Mouse (Mus musculus) gastrocnemius, adult 2 months (tissue): ENCODE measurements around the gene Ptpn4. TPM values are rescaled to one million over a fixed set of nuclear protein-coding genes. Genes with fewer than 3 reads are reported as not detected.

Experiments
- DNase-seq: peaks from one replicate; pipeline ENCODE4 v3.0.0; 2022
- H3K27ac ChIP-seq: fragments of 200-600 bp; 2 replicates; pipeline ENCODE4 v1.8.1; 2022; ENCODE audit warnings: mild to moderate bottlenecking
- H3K4me3 ChIP-seq: fragments of 200-600 bp; 2 replicates; pipeline ENCODE4 v1.8.1; 2022; ENCODE audit warnings: mild to moderate bottlenecking, moderate library complexity
- CTCF ChIP-seq: fragments of 200-600 bp; IDR thresholded peaks from 2 replicates; pipeline ENCODE4 v1.8.1; 2022; ENCODE audit warnings: antibody characterized with exemption, mild to moderate bottlenecking, moderate library complexity
- intact Hi-C: fragments of 180-260 bp; cut with DNase I; formaldehyde crosslinking; loops from one replicate; pipeline ENCODE4 v1.15.1; 2025
- total RNA-seq, 2 experiments: library from RNA; stranded (reverse); gene quantifications; 2 replicates each; pipeline ENCODE4 v1.2.3; 2021

The Ptpn4 gene
- total RNA-seq, 2 experiments from 2014 or later: 25.8 to 39.1 TPM

GRCm38 (mm10) chr1:119650386-119650785 is 187.0 kb downstream of the Ptpn4 start:
- no peak for TF ChIP-seq CTCF
- intact Hi-C loops: loop anchor here (2.0 kb wide), 1 partner anchor 54 kb away; no protein-coding TSS in a partner anchor

GRCm38 (mm10) chr1:119649627-119650026 is 187.8 kb downstream of the Ptpn4 start:
- no peak overlapping the region for H3K27ac ChIP-seq
- no peak for TF ChIP-seq CTCF
- DNase-seq: no peak
- no peak overlapping the region for H3K4me3 ChIP-seq
- intact Hi-C loops: loop anchor here (2.0 kb wide), 1 partner anchor 53 kb away; no protein-coding TSS in a partner anchor

More at GRCm38 (mm10) chr1:119650386-119650785, 187.0 kb downstream of the Ptpn4 start:
- no peak for DNase-seq
- H3K4me3 ChIP-seq: no peak overlapping the region
- no peak overlapping the region for H3K27ac ChIP-seq

- Histone ChIP-seq H3K4me3 (peak within 1 kb of the TSS; percentile 97), H3K27ac (peak within 1 kb of the TSS; percentile 92)
- intact Hi-C loops: no loop called here
- peak; percentile 87 for DNase-seq
- no peak for TF ChIP-seq CTCF
These were observed 189.0 kb downstream of the Ptpn4 start, which contains the start of gene Epb41l5 for GRCm38 (mm10) chr1:119648205-119649111. Gene Epb41l5, minus strand, starts transcription at chr1:119649000.

GRCm38 (mm10) chr1:119646356-119646755 is 191.1 kb downstream of the Ptpn4 start:
- TF ChIP-seq CTCF: no peak
- H3K27ac ChIP-seq: no peak overlapping the region
- intact Hi-C loops: no loop called here
- DNase-seq: no peak
- H3K4me3 ChIP-seq: no peak overlapping the region

GRCm38 (mm10) chr1:119642367-119642766 is 195.0 kb downstream of the Ptpn4 start:
- peak; percentile 21 for DNase-seq
- no peak for TF ChIP-seq CTCF
- Histone ChIP-seq H3K4me3 (no peak overlapping the region), H3K27ac (no peak overlapping the region)
- intact Hi-C loops: no loop called here

GRCm38 (mm10) chr1:119641090-119641812 is 196.2 kb downstream of the Ptpn4 start:
- TF ChIP-seq CTCF: no peak
- intact Hi-C loops: no loop called here
- DNase-seq: no peak
- H3K27ac ChIP-seq: no peak overlapping the region
- H3K4me3 ChIP-seq: no peak overlapping the region

- no peak for DNase-seq
- no peak for TF ChIP-seq CTCF
- no peak overlapping the region for H3K27ac ChIP-seq
- intact Hi-C loops: no loop called here
- no peak overlapping the region for H3K4me3 ChIP-seq
These were observed 197.4 kb downstream of the Ptpn4 start for GRCm38 (mm10) chr1:119640006-119640405.

GRCm38 (mm10) chr1:119637188-119638023 is 200.0 kb downstream of the Ptpn4 start:
- H3K4me3 ChIP-seq: no peak overlapping the region
- intact Hi-C loops: no loop called here
- no peak overlapping the region for H3K27ac ChIP-seq
- no peak for DNase-seq
- TF ChIP-seq CTCF: no peak

GRCm38 (mm10) chr1:119634746-119635145 is 202.7 kb downstream of the Ptpn4 start:
- no peak for TF ChIP-seq CTCF
- Histone ChIP-seq H3K4me3 (no peak overlapping the region), H3K27ac (no peak overlapping the region)
- no peak for DNase-seq
- intact Hi-C loops: no loop called here

- no peak for DNase-seq
- TF ChIP-seq CTCF: no peak
- Histone ChIP-seq H3K27ac (no peak overlapping the region), H3K4me3 (no peak overlapping the region)
- intact Hi-C loops: no loop called here
These were observed 207.0 kb downstream of the Ptpn4 start for GRCm38 (mm10) chr1:119630428-119630827.

GRCm38 (mm10) chr1:119626837-119627236 is 210.6 kb downstream of the Ptpn4 start:
- no peak for DNase-seq
- intact Hi-C loops: no loop called here
- no peak overlapping the region for H3K27ac ChIP-seq
- TF ChIP-seq CTCF: no peak
- H3K4me3 ChIP-seq: no peak overlapping the region

GRCm38 (mm10) chr1:119624444-119624843 is 213.0 kb downstream of the Ptpn4 start:
- no peak for DNase-seq
- no peak for TF ChIP-seq CTCF
- H3K4me3 ChIP-seq: no peak overlapping the region
- 0 out of 2 replicates have a peak overlapping the region, but pooled peaks have one; percentile 10 for H3K27ac ChIP-seq
- intact Hi-C loops: no loop called here
